Mouse (Mus musculus) frontal cortex, postnatal 10 days (tissue): ENCODE measurements at regions not wholly inside any gene's neighbourhood (a gene's known extent, or its start where the extent isn't known, plus 50 kb on each side); places are given as distances from the start of the nearest gene placed in this dataset.
"Not testable (repeated sequence)": the region's sequence is repeated elsewhere in the genome, so short reads cannot be mapped to it uniquely, and the experiment has no call there.

Source experiments
- DNase-seq, 2 experiments: peaks; one replicate each; pipeline ENCODE4 v3.0.0; 2022; ENCODE audit warnings: low spot score in 2 of 2, mixed read lengths in 1 of 2

GRCm38 (mm10) chr4:27529565-27529964, 1182.9 kb upstream of the Manea start:
- DNase-seq, result no peak

- DNase-seq, result no peak
Measured at GRCm38 (mm10) chr4:27520295-27520694, 1173.6 kb upstream of the Manea start.

- no peak for DNase-seq
Measured at GRCm38 (mm10) chr4:27504829-27505804, 1158.4 kb upstream of the Manea start.

- DNase-seq, result no peak
Measured at GRCm38 (mm10) chr4:27497926-27498325, 1151.2 kb upstream of the Manea start.

- DNase-seq, result no peak
Measured at GRCm38 (mm10) chr4:27497274-27497673, 1150.6 kb upstream of the Manea start.

- DNase-seq, result no peak
Measured at GRCm38 (mm10) chr4:27491312-27491711, 1144.6 kb upstream of the Manea start.

- DNase-seq, result no peak
Measured at GRCm38 (mm10) chr4:27449901-27450300, 1103.2 kb upstream of the Manea start.

- DNase-seq, result no peak
Measured at GRCm38 (mm10) chr4:27446310-27446709, 1099.6 kb upstream of the Manea start.

GRCm38 (mm10) chr4:27429210-27429789, 1082.6 kb upstream of the Manea start:
- DNase-seq, result no peak

GRCm38 (mm10) chr4:27425902-27426301, 1079.2 kb upstream of the Manea start:
- DNase-seq, result peak; percentile 8 to 16

GRCm38 (mm10) chr4:27423846-27424245, 1077.2 kb upstream of the Manea start:
- no peak for DNase-seq

GRCm38 (mm10) chr4:27418517-27418916, 1071.8 kb upstream of the Manea start:
- DNase-seq, result no peak

GRCm38 (mm10) chr4:27384941-27385340, 1038.2 kb upstream of the Manea start:
- not testable (repeated sequence) for DNase-seq

- no peak for DNase-seq
Measured at GRCm38 (mm10) chr4:27346892-27347291, 1000.2 kb upstream of the Manea start.

GRCm38 (mm10) chr4:27333279-27333678, 986.6 kb upstream of the Manea start:
- DNase-seq, result no peak
